Mouse (Mus musculus): ENCODE data around the gene Sppl2b.

- TF ChIP-seq CTCF (conservative IDR thresholded peaks at IDR 0.05; ENCODE audit: insufficient read depth, insufficient read length, low read depth, low read length) (no peak), POLR2A (IDR thresholded peaks at IDR 0.05; ENCODE audit: low read depth, low read length) (peak; percentile 85)
Observed at GRCm38 (mm10) chr10:80854913-80855748, at the start of gene Sppl2b, which contains the start of gene Lsm7.
